Mouse (Mus musculus) cortical plate, adult 2 months (tissue): ENCODE measurements around the gene Rhbg. TPM values are rescaled to one million over a fixed set of nuclear protein-coding genes. Genes with fewer than 3 reads are reported as not detected.
A peak's percentile ranks its signal among the peaks of the same experiment; 100 is the strongest.

ENCODE experiments used
- H3K27ac ChIP-seq: fragments of 200-500 bp; 2 replicates; pipeline ENCODE4 v1.5.1; 2012; ENCODE audit warnings: low read length, control low read depth, inconsistent platforms; ENCODE audit not compliant: insufficient read depth
- H3K4me1 ChIP-seq: fragments of 200-500 bp; 2 replicates; pipeline ENCODE4 v1.6.1; 2011; ENCODE audit warnings: low read length; ENCODE audit not compliant: control insufficient read depth, insufficient read depth
- H3K4me3 ChIP-seq: fragments of 200-500 bp; 2 replicates; pipeline ENCODE4 v1.5.1; 2011; ENCODE audit warnings: mild to moderate bottlenecking, low read length, control low read depth; ENCODE audit not compliant: insufficient read depth
- CTCF ChIP-seq: fragments of 200-500 bp; IDR thresholded peaks from 2 replicates; pipeline ENCODE4 v1.5.1; 2011; ENCODE audit warnings: mild to moderate bottlenecking, control low read depth, low read length; ENCODE audit not compliant: insufficient read depth; ENCODE audit errors: extremely low read depth
- POLR2A ChIP-seq: fragments of 200-500 bp; IDR thresholded peaks from 2 replicates; pipeline ENCODE4 v1.6.1; 2011; ENCODE audit warnings: mild to moderate bottlenecking, low read length, control low read depth; ENCODE audit not compliant: insufficient read depth; ENCODE audit errors: extremely low read depth
- polyA plus RNA-seq: library from polyadenylated mRNA; depleted of rRNA; stranded (reverse); fragments of >200 nt; gene quantifications from 2 replicates; pipeline ENCODE4 v1.2.3, GENCODE M21; 2012

The Rhbg gene
- polyA plus RNA-seq, 1 experiment = not detected

DNA sequence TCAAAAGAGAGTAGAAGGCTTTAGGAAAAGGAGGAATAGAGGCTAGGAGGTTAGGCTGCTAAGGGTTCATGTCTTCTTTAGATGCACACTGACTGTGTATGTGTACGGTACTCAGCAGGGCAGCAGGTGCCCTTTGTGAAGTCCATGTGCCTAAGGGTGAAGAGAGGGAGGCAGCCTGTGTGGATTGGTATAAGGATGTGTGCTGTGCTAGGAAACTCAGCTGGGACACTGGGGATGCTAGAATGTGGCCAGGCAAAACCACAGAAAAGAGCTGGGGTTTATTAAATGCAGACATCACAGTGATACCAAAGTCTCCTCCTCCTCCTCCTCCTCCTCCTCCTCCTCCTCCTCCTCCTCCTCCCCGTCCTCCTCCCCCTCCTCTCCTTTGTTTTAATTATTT lies 36.8 kb downstream of the Rhbg start:
- Histone ChIP-seq H3K27ac (no peak overlapping the region), H3K4me1 (peaks cover 21% of the 10 kb centered on the region), H3K4me3 (peak overlapping the region; percentile 67)
- TF ChIP-seq POLR2A = 0 out of 2 replicates have a peak, but pooled peaks have one; percentile 43
- no peak for TF ChIP-seq CTCF

DNA sequence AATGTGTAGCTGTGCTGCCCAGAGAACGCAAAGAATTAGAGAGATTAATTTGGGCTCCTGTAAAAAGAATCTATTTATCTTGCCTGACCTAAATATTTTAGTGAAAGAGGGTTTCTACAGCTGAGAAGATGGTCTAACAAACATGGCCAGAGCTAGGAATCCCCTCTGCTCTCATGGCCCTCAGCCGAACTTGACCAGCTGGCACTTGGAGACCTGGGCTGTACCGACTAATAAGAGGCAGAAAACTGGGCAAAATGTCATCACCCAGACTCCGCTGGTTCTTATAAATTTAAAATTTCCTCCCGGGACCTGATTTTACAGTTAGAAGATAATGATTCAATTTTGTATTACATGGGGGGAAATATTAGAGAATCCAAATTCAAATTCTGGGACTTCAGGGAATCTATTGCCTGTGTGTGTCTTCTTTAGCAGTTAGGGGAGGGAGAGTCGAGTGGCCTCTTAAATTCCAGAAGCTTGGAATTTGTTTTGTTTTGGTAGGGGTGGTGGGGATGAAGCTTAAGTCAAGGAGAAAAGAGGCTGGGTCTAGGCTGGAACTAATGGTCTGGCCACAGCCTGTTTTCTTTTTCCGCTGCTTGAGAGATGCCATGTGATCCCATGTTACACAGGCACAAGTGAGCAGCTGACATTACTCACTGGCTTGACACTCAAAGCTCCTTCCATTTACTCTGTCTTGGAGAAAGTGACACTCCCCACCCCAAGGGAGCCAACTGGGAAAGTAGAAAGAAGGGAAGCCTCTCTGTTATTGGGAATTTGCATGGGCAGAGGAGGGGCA lies 37.8 kb downstream of the Rhbg start:
- Histone ChIP-seq H3K4me1 (peaks cover 22% of the 10 kb centered on the region), H3K27ac (peak overlapping the region; percentile 92), H3K4me3 (peak overlapping the region; percentile 67)
- TF ChIP-seq CTCF (no peak), POLR2A (no peak)

GRCm38 (mm10) chr3:88216116-88216515 lies 38.4 kb downstream of the Rhbg start:
- Histone ChIP-seq H3K27ac (peak overlapping the region; percentile 92), H3K4me3 (peak overlapping the region; percentile 67), H3K4me1 (peaks cover 20% of the 10 kb centered on the region)
- TF ChIP-seq POLR2A = no peak
- TF ChIP-seq CTCF = no peak

DNA sequence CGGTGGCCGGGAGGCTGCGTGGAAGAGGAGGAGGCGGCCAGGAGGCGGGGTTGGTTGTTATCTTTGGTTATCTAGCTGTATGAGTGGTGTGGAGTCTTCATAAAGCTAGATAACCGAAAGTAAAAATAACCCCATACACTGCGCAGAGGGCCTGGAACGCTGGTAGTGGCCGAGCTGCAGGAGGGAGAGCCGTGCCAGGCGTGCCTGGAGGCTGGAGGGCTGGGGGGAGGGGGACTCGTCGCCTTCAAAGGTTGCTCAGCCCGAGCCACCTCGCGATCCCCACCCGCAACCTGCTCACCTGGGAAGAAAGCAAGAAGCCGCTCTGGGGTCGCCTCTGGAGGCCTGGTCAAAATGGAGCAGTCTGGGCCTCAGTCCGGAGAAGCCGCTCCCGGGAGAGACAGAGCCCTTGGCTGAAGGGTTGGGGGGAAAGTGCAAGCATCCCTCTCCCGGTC lies 38.9 kb downstream of the Rhbg start:
- Histone ChIP-seq H3K27ac (peak overlapping the region; percentile 92), H3K4me3 (peak overlapping the region; percentile 67), H3K4me1 (peaks cover 18% of the 10 kb centered on the region)
- TF ChIP-seq POLR2A (no peak), CTCF (no peak)

DNA sequence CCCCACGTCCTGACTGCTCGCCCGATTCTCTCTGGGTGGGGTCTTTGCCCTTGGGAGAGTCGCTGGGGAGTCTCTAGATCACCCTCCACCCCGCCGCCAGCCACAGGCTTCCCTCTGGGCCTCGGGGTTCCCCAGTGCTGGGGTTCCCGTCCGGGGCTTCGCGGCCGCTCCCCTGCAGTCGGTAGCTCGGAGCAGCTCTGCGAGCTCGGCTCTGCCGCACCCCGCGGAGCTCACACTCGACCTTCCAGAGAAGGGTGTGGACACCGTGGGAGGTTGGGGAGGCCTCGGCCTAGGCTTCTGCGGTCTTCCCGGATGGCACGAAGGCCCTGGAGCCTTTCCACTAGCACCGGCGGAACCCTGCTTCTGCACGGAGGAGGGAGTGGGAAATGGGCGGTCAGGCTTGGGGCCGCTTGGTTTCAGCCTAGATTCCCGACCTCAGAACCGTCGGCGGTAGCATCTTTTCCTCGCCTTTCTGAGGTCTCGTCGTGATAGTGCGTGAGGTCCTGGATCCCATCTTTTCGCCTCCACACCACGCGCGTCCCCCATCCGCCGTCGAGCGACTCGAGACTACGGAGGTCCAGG lies 39.4 kb downstream of the Rhbg start:
- Histone ChIP-seq H3K27ac (peak overlapping the region; percentile 92), H3K4me1 (peaks cover 16% of the 10 kb centered on the region), H3K4me3 (peak overlapping the region; percentile 67)
- TF ChIP-seq POLR2A (no peak), CTCF (no peak)

DNA sequence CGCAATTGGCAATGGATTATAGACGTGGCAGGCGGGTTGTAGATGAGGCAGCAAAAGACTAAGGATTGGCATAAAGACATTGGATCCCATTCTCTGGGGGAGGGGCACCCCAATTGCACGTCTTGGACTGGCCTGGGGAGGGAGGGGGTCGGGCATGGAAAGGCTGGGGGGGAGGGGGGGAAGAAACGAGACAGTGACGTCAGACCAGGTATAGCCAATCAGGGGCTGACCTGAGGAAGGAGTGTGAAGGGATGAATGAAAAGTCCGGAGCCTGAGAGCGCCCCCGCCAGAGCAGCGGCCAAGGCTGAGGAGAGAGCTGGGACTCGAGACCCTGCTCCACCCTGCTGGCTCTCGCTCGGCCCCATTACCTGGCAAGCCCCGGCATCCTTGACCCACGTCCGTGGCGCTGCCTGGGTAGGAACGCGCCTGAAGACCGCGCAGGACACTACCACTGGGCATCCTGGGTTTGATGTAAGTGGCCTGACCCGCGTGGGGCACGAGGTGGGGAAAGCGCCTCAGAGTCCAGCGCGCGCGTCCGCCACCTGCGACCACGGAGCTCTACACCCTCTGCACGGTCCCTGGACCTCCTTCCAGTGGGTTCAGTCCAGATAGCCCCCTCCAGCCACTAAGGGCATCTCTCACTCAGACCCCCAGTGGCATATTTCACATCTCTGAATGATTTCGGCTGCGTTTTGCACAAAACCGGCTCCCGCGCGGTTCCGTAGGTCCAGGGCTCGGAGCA lies 40.1 kb downstream of the Rhbg start:
- peaks cover 11% of the 10 kb centered on the region for H3K4me1 ChIP-seq
- peak overlapping the region; percentile 92 for H3K27ac ChIP-seq
- peak; percentile 97 for TF ChIP-seq POLR2A
- no peak for TF ChIP-seq CTCF
- H3K4me3 ChIP-seq = peak overlapping the region; percentile 67

GRCm38 (mm10) chr3:88213019-88213418 lies 41.5 kb downstream of the Rhbg start:
- TF ChIP-seq CTCF = no peak
- no peak for TF ChIP-seq POLR2A

DNA sequence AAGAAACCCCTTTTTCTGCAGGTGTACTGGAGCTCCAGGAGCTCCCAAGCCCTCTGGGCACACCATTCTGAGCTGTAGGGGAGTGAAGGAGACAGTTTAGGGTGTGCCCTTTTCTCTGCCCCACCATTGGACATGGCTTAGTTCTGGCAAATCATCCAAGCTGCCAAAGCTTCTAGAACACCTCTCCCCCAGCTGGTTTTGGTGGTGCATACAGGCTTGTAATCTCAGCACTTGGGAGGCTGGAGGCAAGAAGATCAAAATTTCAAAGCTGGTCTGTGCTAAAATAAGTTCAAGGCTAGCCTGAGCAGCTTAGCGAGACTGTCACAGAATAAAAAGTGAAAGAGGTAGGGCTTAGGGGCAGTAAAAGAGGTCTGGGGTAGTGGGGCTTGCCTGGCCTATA lies 42.2 kb downstream of the Rhbg start:
- H3K4me3 ChIP-seq = peak overlapping the region; percentile 32; the same call in 1 of the 2 replicates
- no peak for TF ChIP-seq CTCF
- TF ChIP-seq POLR2A = no peak
- peak overlapping the region; percentile 49; the same call in 1 of the 2 replicates for H3K27ac ChIP-seq
- peaks cover 8% of the 10 kb centered on the region for H3K4me1 ChIP-seq

More at GRCm38 (mm10) chr3:88213019-88213418, 41.5 kb downstream of the Rhbg start:
- Histone ChIP-seq H3K27ac (0 out of 2 replicates have a peak overlapping the region, but pooled peaks have one; percentile 20), H3K4me3 (peak overlapping the region; percentile 67; the same call in 1 of the 2 replicates), H3K4me1 (peaks cover 9% of the 10 kb centered on the region)

DNA sequence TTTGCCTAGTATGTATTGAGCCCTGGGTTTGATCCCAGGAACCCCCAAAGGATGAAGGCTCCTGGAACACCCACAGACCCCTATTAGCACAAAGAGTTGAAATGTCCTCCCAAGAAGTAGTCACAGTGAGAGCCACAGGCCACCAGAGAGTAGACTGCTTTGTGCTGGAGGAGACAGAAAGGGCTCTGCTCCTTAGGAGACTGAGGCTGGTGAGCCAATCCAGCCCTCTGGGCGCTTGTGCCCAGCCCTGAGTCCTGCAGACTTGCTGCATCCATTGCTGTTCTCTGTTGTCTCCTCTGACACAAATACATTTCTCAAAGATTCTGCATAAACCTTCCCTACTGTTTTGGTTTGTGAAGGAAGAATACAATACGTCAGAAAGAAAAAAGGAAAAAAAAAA lies 43.6 kb downstream of the Rhbg start:
- TF ChIP-seq POLR2A = no peak
- TF ChIP-seq CTCF = no peak
- Histone ChIP-seq H3K27ac (peak overlapping the region; percentile 47; the same call in 1 of the 2 replicates), H3K4me1 (peaks cover 8% of the 10 kb centered on the region), H3K4me3 (peak overlapping the region; percentile 90)
